Mouse (Mus musculus) lung, postnatal 0 days (tissue): ENCODE measurements around the gene Spock1. TPM values are rescaled to one million over a fixed set of nuclear protein-coding genes. Genes with fewer than 3 reads are reported as not detected.

Experiments
- ATAC-seq: fragments of 200-750 bp; cut with Nextera tagmentation; 2 replicates; pipeline ENCODE4 v1.8.0; 2017; ENCODE audit warnings: moderate library complexity
- DNase-seq: peaks from one replicate; pipeline ENCODE4 v3.0.0-alpha.2; 2016; ENCODE audit warnings: low spot score
- H3K27ac ChIP-seq: fragments of 300-500 bp; sonication (generic); 2 replicates; pipeline ENCODE4 v1.5.1; 2014; ENCODE audit warnings: antibody characterized with exemption, mild to moderate bottlenecking, low read length, mixed read lengths
- H3K27me3 ChIP-seq: fragments of 300-500 bp; sonication (generic); replicated peaks from 2 replicates; pipeline ENCODE4 v1.6.1; 2014; ENCODE audit warnings: low read length, mixed read lengths; ENCODE audit not compliant: insufficient read depth
- H3K36me3 ChIP-seq: fragments of 300-500 bp; sonication (generic); 2 replicates; pipeline ENCODE4 v1.6.1; 2014; ENCODE audit warnings: low read length, mixed read lengths; ENCODE audit not compliant: insufficient read depth
- H3K4me1 ChIP-seq: fragments of 300-500 bp; sonication (generic); 2 replicates; pipeline ENCODE4 v1.6.1; 2014; ENCODE audit warnings: antibody characterized with exemption, low read depth, low read length, mixed read lengths; ENCODE audit not compliant: insufficient read depth
- H3K4me2 ChIP-seq: fragments of 300-500 bp; sonication (generic); replicated peaks from 2 replicates; pipeline ENCODE4 v1.6.1; 2014; ENCODE audit warnings: low read depth, mild to moderate bottlenecking, low read length, moderate library complexity, mixed read lengths
- H3K4me3 ChIP-seq: fragments of 300-500 bp; sonication (generic); 2 replicates; pipeline ENCODE4 v1.5.1; 2014; ENCODE audit warnings: low read depth, low read length
- H3K9ac ChIP-seq: fragments of 300-500 bp; sonication (generic); replicated peaks from 2 replicates; pipeline ENCODE4 v1.6.1; 2014; ENCODE audit warnings: low read depth, mild to moderate bottlenecking
- H3K9me3 ChIP-seq: fragments of 300-500 bp; sonication (generic); 2 replicates; pipeline ENCODE4 v1.6.1; 2016; ENCODE audit warnings: low read length, mixed read lengths
- CTCF ChIP-seq: IDR thresholded peaks from 2 replicates; pipeline ENCODE4 v1.5.1; 2016; ENCODE audit warnings: antibody characterized with exemption, mild to moderate bottlenecking
- EP300 ChIP-seq: IDR thresholded peaks from 2 replicates; pipeline ENCODE4 v1.6.1; 2016; ENCODE audit warnings: antibody characterized with exemption, mild to moderate bottlenecking, control low read depth
- WGBS: fragments of 180-500 bp; shearing (Covaris S2); extraction: QIAGEN DNeasy Blood & Tissue Kit; methylation state at CpG from one replicate; pipeline ENCODE4 v1.1.7; 2014; 5-methylcytosine and 5-hydroxymethylcytosine counted together
- polyA plus RNA-seq: library from polyadenylated mRNA; unstranded; fragments of >200 nt; fragmentation: Nextera tagmentation; extraction: Ambion mirVana; gene quantifications from 2 replicates; pipeline ENCODE4 v1.2.1, GENCODE M21; 2015

Spock1 gene
- polyA plus RNA-seq, 1 experiment from 2014 or later, result 0.45 TPM

GRCm38 (mm10) chr13:57806301-57806700 is 101.8 kb downstream of the Spock1 start:
- no peak for TF ChIP-seq CTCF
- no peak for TF ChIP-seq EP300
- no peak overlapping the region for H3K4me2 ChIP-seq
- DNase-seq (no peak), ATAC-seq (no peak)
- H3K9me3 ChIP-seq, result no peaks in the 10 kb centered on the region
- no peaks in the 10 kb centered on the region for H3K36me3 ChIP-seq
- no peak overlapping the region for H3K4me3 ChIP-seq
- no peaks in the 10 kb centered on the region for H3K27me3 ChIP-seq
- H3K4me1 ChIP-seq, result no peaks in the 10 kb centered on the region
- WGBS, result 77% methylated on average over 6 of the region's 6 CpGs
- H3K9ac ChIP-seq, result no peak overlapping the region
- H3K27ac ChIP-seq, result no peak overlapping the region

GRCm38 (mm10) chr13:57798633-57799032 is 109.5 kb downstream of the Spock1 start:
- no peak overlapping the region for H3K4me2 ChIP-seq
- no peak for ATAC-seq
- 90% methylated on average over 2 of the region's 2 CpGs for WGBS

DNA sequence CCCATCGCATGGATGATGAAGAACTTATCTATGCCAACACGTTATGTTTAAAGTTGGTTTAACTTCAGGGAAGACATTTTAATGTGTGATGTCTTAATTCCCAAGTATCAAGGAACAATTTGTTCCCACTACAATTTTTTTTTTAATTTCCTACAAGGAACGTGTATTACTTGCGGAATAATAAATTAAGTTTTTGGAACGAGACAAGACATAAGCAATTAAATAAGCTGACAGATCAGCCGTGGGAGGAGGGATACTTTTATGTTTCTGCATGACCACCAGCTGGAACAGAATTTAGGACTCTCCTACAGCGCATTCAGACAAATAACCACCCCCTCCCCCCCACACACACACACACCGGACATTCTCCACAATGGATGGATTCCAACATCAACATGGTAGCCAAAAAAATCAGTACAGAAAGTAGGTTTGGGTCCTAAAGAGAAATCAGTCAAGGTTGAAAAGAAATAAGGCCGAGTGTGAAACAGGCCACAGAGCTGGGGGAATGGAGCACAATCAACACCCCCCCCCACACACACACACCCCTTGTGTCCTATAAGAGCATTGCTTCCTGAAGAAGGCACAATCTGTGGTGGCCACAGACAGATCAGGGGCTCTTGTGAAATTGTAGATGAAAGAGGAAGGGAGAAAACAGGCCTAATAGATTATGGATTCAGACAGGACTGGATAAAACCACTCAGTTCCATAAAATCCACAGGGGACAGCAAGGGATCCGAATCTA is 111.0 kb downstream of the Spock1 start:
- H3K9me3 ChIP-seq, result no peaks in the 10 kb centered on the region
- ATAC-seq (no peak), DNase-seq (peak; percentile 32)
- no peak overlapping the region for H3K9ac ChIP-seq
- no peaks in the 10 kb centered on the region for H3K36me3 ChIP-seq
- WGBS, result 68% methylated on average over 10 of the region's 10 CpGs
- peaks cover 5% of the 10 kb centered on the region for H3K4me1 ChIP-seq
- H3K27ac ChIP-seq, result no peak overlapping the region
- H3K27me3 ChIP-seq, result no peaks in the 10 kb centered on the region
- no peak overlapping the region for H3K4me3 ChIP-seq
- TF ChIP-seq CTCF, result no peak
- no peak for TF ChIP-seq EP300
- no peak overlapping the region for H3K4me2 ChIP-seq

More at GRCm38 (mm10) chr13:57798633-57799032, 109.5 kb downstream of the Spock1 start:
- peaks cover 2% of the 10 kb centered on the region for H3K4me1 ChIP-seq
- H3K9ac ChIP-seq, result no peak overlapping the region
- no peaks in the 10 kb centered on the region for H3K36me3 ChIP-seq
- TF ChIP-seq EP300, result no peak
- TF ChIP-seq CTCF, result no peak
- no peak overlapping the region for H3K4me3 ChIP-seq
- no peak overlapping the region for H3K27ac ChIP-seq
- H3K27me3 ChIP-seq, result no peaks in the 10 kb centered on the region
- DNase-seq, result no peak
- no peaks in the 10 kb centered on the region for H3K9me3 ChIP-seq

DNA sequence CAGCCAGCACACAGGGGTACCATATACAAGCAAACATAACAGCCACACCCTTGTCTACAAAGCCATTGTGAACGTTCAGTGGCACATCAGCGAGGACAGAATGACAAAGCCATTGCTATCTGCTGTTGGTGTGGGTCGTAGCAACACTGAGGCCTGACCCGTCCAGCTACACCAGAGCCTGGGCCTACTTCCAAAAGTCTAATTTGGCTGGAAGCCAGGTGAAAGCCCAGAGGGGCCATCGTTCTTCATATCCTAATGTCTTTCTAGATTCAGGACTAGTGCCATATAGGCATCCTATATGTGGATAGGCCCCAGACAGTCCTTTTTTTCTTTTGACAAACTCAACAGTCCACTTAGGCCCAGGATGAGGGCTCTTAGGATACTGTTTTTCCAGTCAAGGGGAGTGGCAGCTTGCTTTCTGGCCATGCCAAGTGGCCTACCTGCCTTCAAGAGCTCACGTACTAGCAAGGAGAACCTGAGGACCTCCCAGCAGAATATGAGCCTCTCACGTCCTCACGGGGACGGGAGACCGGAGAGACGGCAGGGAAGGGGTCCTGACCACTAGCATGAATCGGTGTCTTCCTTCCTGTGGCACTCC is 114.4 kb downstream of the Spock1 start:
- Histone ChIP-seq H3K36me3 (no peaks in the 10 kb centered on the region), H3K4me1 (peaks cover 5% of the 10 kb centered on the region), H3K9me3 (no peaks in the 10 kb centered on the region), H3K4me2 (no peak overlapping the region; the same call in 1 of the 2 replicates), H3K4me3 (no peak overlapping the region), H3K9ac (no peak overlapping the region), H3K27ac (no peak overlapping the region), H3K27me3 (no peaks in the 10 kb centered on the region)
- TF ChIP-seq EP300, result peak; percentile 34; the same call in 1 of the 2 replicates
- TF ChIP-seq CTCF, result no peak
- DNase-seq (peak; percentile 81), ATAC-seq (peak; percentile 89)
- 37% methylated on average over 12 of the region's 12 CpGs for WGBS

DNA sequence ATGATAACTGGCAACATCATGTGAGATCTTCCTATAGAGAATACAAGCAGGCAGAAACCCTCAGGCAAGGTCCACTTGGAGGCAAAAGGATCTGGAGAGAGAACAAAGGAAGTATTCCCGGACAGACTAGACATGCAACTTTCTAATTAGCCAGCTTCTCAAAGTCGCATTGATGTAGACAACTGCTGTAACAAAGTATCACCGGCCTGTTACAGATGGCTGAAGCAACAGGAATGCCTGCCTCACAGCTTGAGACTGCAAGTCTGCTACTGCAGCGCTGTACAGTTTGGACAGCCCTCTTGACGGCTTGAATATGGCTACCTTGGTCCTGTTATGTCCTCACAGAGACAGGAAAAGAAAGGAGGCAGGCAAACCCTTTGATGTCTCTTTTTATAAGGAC is 118.3 kb downstream of the Spock1 start:
- WGBS, result 51% methylated on average over 5 of the region's 5 CpGs

GRCm38 (mm10) chr13:57788299-57788698 is 119.8 kb downstream of the Spock1 start:
- no peak overlapping the region for H3K9ac ChIP-seq
- H3K36me3 ChIP-seq, result no peaks in the 10 kb centered on the region
- H3K9me3 ChIP-seq, result no peaks in the 10 kb centered on the region
- no peak overlapping the region for H3K4me2 ChIP-seq
- no peaks in the 10 kb centered on the region for H3K4me1 ChIP-seq
- no peaks in the 10 kb centered on the region for H3K27me3 ChIP-seq
- no peak overlapping the region for H3K27ac ChIP-seq
- no peak for ATAC-seq
- TF ChIP-seq CTCF, result no peak
- H3K4me3 ChIP-seq, result no peak overlapping the region
- 97% methylated on average over 4 of the region's 4 CpGs for WGBS
- DNase-seq, result no peak

More for the DNA sequence above, 118.3 kb downstream of the Spock1 start:
- peaks cover 5% of the 10 kb centered on the region for H3K4me1 ChIP-seq
- TF ChIP-seq CTCF (no peak), EP300 (no peak)
- no peak overlapping the region for H3K27ac ChIP-seq
- no peaks in the 10 kb centered on the region for H3K27me3 ChIP-seq
- no peaks in the 10 kb centered on the region for H3K9me3 ChIP-seq
- DNase-seq, result no peak
- no peaks in the 10 kb centered on the region for H3K36me3 ChIP-seq
- H3K9ac ChIP-seq, result no peak overlapping the region
- ATAC-seq, result no peak
- no peak overlapping the region for H3K4me3 ChIP-seq
- H3K4me2 ChIP-seq, result no peak overlapping the region
